Mouse (Mus musculus): ENCODE results near the gene Cyp3a25.
"Not testable (repeated sequence)": the region's sequence is repeated elsewhere in the genome, so short reads cannot be mapped to it uniquely, and the experiment has no call there.

Cyp3a25 gene

GRCm38 (mm10) chr5:146009509-146009908, at the start of gene Cyp3a25:
Cyp3a25 (minus strand) TSS chr5:146009618.
- CTCF ChIA-PET, POLR2A ChIA-PET: not testable (repeated sequence)

- CTCF ChIA-PET: no interaction called here
- POLR2A ChIA-PET: no interaction called here
These were observed 11.7 kb upstream of the Cyp3a25 start for GRCm38 (mm10) chr5:146021136-146021535.

GRCm38 (mm10) chr5:146018275-146018674, 8.9 kb upstream of the Cyp3a25 start:
- ChIA-PET CTCF (no interaction called here), POLR2A (interaction anchor here in 1 of 4 experiments (0.6 kb wide), 1 partner anchor 207 kb away, joined by 4 read pairs; no protein-coding TSS in a partner anchor)

GRCm38 (mm10) chr5:146011251-146011650, 1.8 kb upstream of the Cyp3a25 start:
- POLR2A ChIA-PET: no interaction called here
- CTCF ChIA-PET: no interaction called here

GRCm38 (mm10) chr5:145967080-145967479, 42.3 kb downstream of the Cyp3a25 start:
- POLR2A ChIA-PET: no interaction called here
- CTCF ChIA-PET: interaction anchor here in 1 of 4 experiments (0.5 kb wide), 1 partner anchor 334 kb away, joined by 3 read pairs; no protein-coding TSS in a partner anchor

Data from embryonic stem cell, embryonic (primary cell).